Mouse (Mus musculus) embryonic fibroblast, embryonic 13.5 days (primary cell): Measurements from ENCODE around the gene Zfp316. TPM values are rescaled to one million over a fixed set of nuclear protein-coding genes. Genes with fewer than 3 reads are reported as not detected.

Source experiments
- H3K27ac ChIP-seq: 2 replicates; pipeline ENCODE4 v1.5.1; 2012; ENCODE audit warnings: low read length, control low read depth, inconsistent platforms; ENCODE audit not compliant: insufficient read depth
- H3K4me1 ChIP-seq: 2 replicates; pipeline ENCODE4 v1.6.1; 2011; ENCODE audit warnings: low read length; ENCODE audit not compliant: control insufficient read depth, insufficient read depth
- H3K4me3 ChIP-seq: 2 replicates; pipeline ENCODE4 v1.5.1; 2011; ENCODE audit warnings: mild to moderate bottlenecking, control low read depth, low read length; ENCODE audit not compliant: insufficient read depth
- CTCF ChIP-seq: IDR thresholded peaks from 2 replicates; pipeline ENCODE4 v1.5.1; 2011; ENCODE audit warnings: mild to moderate bottlenecking, control low read depth, low read length, moderate library complexity, borderline replicate concordance; ENCODE audit not compliant: insufficient read depth
- POLR2A ChIP-seq: IDR thresholded peaks from 2 replicates; pipeline ENCODE4 v1.6.1; 2011; ENCODE audit warnings: low read depth, mild to moderate bottlenecking, control low read depth, low read length, moderate library complexity
- polyA plus RNA-seq: library from polyadenylated mRNA; stranded (reverse); fragments of >200 nt; gene quantifications from 2 replicates; pipeline ENCODE4 v1.2.4, GENCODE M21; 2011; ENCODE audit warnings: low read depth; ENCODE audit not compliant: missing spikeins, insufficient read length

Zfp316 gene
- polyA plus RNA-seq, 1 experiment, result 3.7 TPM

DNA sequence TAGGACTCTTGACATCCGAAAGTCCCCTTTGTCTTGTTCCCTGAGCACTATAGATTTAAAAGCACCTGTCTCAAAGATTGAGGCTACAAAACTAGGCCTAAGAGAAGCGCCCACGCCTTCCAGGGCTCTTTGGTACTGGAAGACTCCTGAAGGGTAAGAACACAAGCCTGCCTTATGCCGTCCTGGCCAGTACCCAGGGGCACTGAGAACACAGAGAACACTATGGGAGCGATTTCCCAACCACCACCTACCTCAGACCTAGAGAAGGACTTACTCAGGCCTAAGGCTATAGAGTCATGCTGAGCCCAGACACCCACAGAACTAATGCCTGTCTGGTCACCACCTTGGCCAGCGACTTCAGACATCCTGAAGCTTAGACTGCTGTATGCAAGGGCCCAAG, 3.0 kb downstream of the Zfp316 start:
- H3K4me3 ChIP-seq, result no peak overlapping the region
- peaks cover 7% of the 10 kb centered on the region for H3K4me1 ChIP-seq
- no peak for TF ChIP-seq CTCF
- TF ChIP-seq POLR2A, result no peak
- H3K27ac ChIP-seq, result no peak overlapping the region

DNA sequence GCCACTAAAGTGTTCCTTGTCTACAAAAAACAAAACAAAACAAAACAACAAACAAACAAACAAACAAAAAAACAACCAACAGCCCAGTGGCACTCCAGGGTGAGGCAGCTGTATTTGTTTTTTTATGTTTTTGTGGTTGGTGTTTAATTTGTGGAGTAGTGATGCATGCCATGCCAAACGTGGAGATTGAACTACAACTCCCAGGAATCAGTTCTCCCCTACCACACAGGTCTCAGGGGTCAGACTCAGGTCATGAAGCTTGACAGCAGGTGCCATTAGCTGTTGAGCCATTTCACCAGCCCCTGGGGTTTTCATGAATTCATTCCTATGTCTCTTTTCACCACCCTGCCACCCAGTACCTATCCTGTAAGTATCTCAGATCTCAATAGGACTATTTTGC, 4.4 kb downstream of the Zfp316 start:
- Histone ChIP-seq H3K4me1 (no peaks in the 10 kb centered on the region), H3K27ac (no peak overlapping the region), H3K4me3 (no peak overlapping the region)
- TF ChIP-seq POLR2A (no peak), CTCF (no peak)

DNA sequence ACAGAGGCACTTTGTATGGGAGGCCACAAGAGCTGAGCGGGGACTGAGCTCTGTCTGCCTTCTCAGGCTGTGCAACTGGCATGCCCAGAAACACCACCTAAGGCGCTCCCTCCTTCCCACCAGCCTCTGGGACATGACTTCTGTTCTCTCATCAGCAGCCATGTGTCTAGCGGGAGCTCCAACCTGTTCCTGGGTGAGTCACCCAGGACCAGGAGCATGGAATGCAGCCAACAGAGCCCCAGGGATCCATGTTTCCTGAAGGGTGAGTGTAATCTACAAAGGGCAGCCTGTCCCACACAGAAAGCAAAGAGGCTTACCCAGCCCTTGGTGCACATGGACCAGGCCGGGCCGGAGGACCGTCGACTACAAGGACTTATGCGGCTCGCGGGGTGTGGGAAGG, 5.1 kb downstream of the Zfp316 start:
- no peak for TF ChIP-seq CTCF
- TF ChIP-seq POLR2A, result no peak
- Histone ChIP-seq H3K4me1 (no peaks in the 10 kb centered on the region), H3K4me3 (no peak overlapping the region), H3K27ac (no peak overlapping the region)

DNA sequence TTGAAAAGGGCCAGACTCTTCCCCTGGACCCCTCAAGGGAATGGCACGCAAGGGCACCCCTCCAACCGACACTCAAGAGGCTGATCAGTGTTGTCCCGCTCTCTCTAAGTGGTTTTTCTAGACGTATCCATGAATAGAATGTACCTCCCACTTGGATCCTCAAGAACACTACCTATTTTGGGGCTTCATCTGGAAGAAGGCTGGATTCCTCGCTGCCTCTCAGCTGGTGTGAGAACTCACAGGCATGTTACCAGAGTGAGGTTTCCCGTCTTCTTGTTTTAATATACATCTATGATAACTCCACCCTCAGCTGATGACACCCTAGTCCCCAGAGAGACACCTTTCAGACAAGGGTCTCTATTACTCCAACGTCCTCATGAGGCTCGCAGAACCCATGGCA, 8.2 kb downstream of the Zfp316 start:
- TF ChIP-seq CTCF (no peak), POLR2A (no peak)
- Histone ChIP-seq H3K4me3 (no peak overlapping the region), H3K4me1 (no peaks in the 10 kb centered on the region)

DNA sequence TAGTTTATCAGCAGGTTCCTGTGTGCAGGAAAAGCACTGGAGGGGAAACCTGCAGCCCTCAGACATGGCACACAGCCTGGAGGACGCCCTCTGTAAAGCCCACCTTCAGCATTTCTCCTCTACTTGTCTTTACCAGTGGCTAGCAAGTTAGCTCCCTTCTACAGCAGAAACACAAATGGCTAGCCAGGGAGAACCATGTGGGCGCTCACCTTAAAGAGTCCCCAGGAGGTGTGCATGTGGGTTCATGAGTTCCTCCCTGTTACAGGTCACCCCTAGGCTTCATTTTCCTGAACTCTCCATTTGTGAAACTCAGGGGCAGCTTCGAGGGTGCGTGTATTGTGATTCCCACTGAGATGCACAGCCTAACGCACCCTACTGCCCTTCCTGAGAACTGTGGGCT, 14.0 kb downstream of the Zfp316 start:
- Histone ChIP-seq H3K4me1 (no peaks in the 10 kb centered on the region), H3K27ac (no peak overlapping the region), H3K4me3 (no peak overlapping the region)
- TF ChIP-seq POLR2A (no peak), CTCF (no peak)

More for the DNA sequence above, 8.2 kb downstream of the Zfp316 start:
- no peak overlapping the region for H3K27ac ChIP-seq

DNA sequence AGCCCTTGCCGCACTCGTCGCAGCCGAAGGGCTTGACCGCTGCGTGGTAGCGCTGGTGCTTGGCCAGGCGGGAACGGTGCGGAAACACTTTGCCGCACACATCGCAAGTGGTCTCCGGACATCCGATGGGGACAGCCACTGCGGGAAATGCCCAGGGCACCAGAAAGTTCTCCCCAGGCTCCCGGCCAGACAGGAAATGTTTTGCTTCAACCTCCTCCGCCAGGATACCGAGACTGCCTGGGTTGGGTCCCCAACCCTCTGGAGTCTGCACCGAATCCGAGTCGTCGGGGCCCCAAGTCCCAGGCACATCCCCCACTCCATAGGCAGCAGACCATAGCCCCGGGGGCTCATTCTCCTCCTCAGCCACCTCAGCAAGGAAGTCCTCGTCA, 14.7 kb downstream of the Zfp316 start:
- Histone ChIP-seq H3K4me1 (no peaks in the 10 kb centered on the region), H3K27ac (no peak overlapping the region), H3K4me3 (no peak overlapping the region)
- no peak for TF ChIP-seq CTCF
- no peak for TF ChIP-seq POLR2A

DNA sequence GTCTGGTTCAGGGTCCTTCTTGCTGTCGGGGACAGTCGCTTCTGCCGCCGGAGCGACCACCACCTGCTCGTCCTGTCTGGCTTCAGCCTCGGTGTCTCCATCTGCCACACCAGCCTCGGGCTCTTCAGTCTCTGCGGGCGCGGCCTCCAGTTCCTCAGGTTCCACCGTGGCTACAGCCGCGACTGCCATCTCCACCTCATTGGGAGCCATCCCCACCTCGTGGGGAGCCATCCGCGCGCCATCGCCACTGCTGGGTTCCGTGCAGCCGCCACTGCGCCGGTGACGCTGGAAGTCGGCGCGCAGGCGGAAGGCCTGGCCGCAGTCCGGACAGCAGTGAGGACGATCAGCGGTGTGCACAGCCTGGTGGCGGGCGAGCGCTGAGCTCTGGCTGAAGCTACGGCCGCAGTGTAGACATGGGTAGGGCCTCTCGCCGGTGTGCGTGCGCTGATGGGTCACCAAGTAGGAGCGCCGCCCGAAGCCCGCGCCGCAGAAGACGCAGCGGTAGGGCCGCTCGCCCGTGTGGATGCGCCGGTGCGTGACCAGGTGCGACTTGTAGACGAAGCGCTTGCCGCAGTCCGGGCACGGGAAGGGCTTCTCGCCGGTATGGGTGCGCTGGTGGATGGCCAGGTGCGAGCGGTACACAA, 15.2 kb downstream of the Zfp316 start:
- Histone ChIP-seq H3K4me3 (no peak overlapping the region), H3K4me1 (no peaks in the 10 kb centered on the region), H3K27ac (no peak overlapping the region)
- no peak for TF ChIP-seq CTCF
- TF ChIP-seq POLR2A, result no peak

DNA sequence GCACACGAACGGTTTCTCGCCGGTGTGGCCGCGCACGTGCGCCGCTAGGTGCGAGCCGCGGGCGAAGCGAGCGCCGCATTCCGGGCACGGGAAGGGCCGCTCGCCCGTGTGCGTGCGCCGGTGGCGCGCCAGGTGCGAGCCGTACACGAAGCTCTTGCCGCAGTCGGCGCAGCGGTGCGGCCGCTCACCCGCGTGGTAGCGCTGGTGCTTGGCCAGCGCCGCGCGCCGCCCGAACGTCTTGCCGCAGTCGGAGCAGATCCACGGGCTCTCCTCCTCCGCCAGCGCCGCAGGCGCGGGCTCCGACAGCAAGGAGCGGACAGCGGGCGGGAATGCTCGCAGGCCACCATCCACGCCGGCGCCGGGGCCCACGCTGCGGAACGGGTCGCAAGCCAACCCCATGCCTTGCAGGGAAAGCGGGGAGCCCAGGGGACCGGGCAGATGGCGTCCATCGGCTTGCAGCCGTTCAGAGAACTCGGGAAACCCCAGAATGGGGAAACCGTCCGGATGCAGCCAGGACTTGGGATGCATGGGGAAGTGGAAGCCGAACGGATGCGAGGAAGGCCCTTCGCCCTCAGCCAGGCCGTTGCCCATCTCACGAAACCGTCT, 15.8 kb downstream of the Zfp316 start:
- H3K27ac ChIP-seq, result no peak overlapping the region
- no peak for TF ChIP-seq POLR2A
- TF ChIP-seq CTCF, result no peak
- no peaks in the 10 kb centered on the region for H3K4me1 ChIP-seq
- no peak overlapping the region for H3K4me3 ChIP-seq

DNA sequence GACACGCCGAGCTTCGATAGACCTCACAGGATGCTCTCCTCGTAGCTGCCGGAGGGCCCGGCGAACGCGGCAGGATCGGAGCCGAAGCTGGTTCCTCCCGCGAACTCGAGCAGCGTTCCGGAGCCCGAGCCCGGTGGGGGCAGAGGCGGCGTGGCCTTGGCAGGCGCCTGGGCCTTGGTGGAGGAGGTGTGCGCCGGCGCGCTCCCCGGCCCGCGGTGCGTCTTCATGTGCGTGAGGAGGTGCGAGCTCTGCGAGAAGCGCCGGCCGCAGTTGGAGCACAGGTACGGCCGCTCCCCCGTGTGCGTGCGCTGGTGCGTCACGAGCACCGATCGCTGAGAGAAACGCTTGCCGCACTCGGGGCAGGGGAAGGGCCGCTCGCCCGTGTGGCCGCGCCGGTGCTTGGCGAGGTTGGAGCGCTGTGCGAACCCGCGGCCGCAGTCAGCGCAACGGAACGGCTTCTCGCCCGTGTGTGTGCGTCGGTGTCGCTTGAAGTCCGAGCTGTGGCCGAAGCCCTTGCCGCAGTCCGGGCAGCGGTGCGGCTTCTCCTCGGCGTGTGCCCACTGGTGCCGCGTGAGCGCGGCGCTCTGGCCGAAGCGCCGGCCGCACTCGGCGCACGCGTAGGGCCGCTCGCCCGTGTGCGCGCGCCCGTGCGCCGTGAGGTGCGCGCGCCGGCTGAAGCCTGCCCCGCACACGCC, 16.5 kb downstream of the Zfp316 start:
- no peak for TF ChIP-seq POLR2A
- no peak for TF ChIP-seq CTCF
- no peak overlapping the region for H3K27ac ChIP-seq
- no peaks in the 10 kb centered on the region for H3K4me1 ChIP-seq
- H3K4me3 ChIP-seq, result no peak overlapping the region

DNA sequence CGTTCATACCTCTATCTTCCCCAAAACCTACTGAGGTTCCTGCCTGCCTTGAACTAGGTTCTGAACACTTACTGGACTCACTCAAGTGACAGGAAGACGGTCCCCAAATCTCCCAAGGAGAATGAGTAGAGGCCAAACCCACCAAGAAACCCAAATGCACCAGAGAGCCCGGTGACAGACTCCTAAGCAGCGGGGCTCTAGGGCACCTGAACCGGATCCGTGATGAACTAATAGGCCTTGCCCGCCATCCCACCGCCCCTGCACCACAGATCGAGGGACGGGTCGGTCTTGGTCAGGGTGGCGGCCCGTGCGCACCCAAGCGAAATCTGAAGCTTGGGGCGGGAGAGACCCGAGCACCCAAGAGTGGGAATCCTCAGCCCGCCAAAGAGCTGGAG, 17.0 kb downstream of the Zfp316 start:
- H3K27ac ChIP-seq, result no peak overlapping the region
- no peak overlapping the region for H3K4me3 ChIP-seq
- no peaks in the 10 kb centered on the region for H3K4me1 ChIP-seq
- TF ChIP-seq CTCF (no peak), POLR2A (no peak)
